Mouse (Mus musculus) hindbrain, embryonic 10.5 days (tissue): ENCODE data around the gene E330009J07Rik. TPM values are rescaled to one million over a fixed set of nuclear protein-coding genes. Genes with fewer than 3 reads are reported as not detected.
A peak's percentile ranks its signal among the peaks of the same experiment; 100 is the strongest.

ENCODE experiments used
- DNase-seq: peaks from one replicate; pipeline ENCODE4 v3.0.0-alpha.2; 2017; ENCODE audit warnings: low spot score
- H3K27ac ChIP-seq: fragments of 300-500 bp; sonication (generic); 2 replicates; pipeline ENCODE4 v1.5.1; 2016; ENCODE audit warnings: mild to moderate bottlenecking, moderate library complexity
- H3K27me3 ChIP-seq: fragments of 300-500 bp; sonication (generic); 2 replicates; pipeline ENCODE4 v1.6.1; 2016; ENCODE audit warnings: mild to moderate bottlenecking; ENCODE audit not compliant: poor library complexity, insufficient read depth, severe bottlenecking
- H3K36me3 ChIP-seq: fragments of 300-500 bp; sonication (generic); 2 replicates; pipeline ENCODE4 v1.6.1; 2016; ENCODE audit warnings: mild to moderate bottlenecking, moderate library complexity
- H3K4me1 ChIP-seq: fragments of 300-500 bp; sonication (generic); replicated peaks from 2 replicates; pipeline ENCODE4 v1.6.1; 2016; ENCODE audit warnings: mild to moderate bottlenecking
- H3K4me3 ChIP-seq: fragments of 300-500 bp; sonication (generic); 2 replicates; pipeline ENCODE4 v1.5.1; 2016; ENCODE audit warnings: mild to moderate bottlenecking, moderate library complexity
- H3K9me3 ChIP-seq: fragments of 300-500 bp; sonication (generic); 2 replicates; pipeline ENCODE4 v1.6.1; 2016; ENCODE audit warnings: mild to moderate bottlenecking, moderate library complexity
- WGBS: fragments of 180-500 bp; shearing (Covaris S2); methylation state at CpG from one replicate; pipeline ENCODE4 v1.1.7; 2016; 5-methylcytosine and 5-hydroxymethylcytosine counted together
- polyA plus RNA-seq: library from polyadenylated mRNA; unstranded; fragments of >200 nt; fragmentation: Nextera tagmentation; extraction: Ambion mirVana; gene quantifications from 2 replicates; pipeline ENCODE4 v1.2.1, GENCODE M21; 2016

The E330009J07Rik gene
- polyA plus RNA-seq, 1 experiment from 2014 or later, result 10.1 TPM

DNA sequence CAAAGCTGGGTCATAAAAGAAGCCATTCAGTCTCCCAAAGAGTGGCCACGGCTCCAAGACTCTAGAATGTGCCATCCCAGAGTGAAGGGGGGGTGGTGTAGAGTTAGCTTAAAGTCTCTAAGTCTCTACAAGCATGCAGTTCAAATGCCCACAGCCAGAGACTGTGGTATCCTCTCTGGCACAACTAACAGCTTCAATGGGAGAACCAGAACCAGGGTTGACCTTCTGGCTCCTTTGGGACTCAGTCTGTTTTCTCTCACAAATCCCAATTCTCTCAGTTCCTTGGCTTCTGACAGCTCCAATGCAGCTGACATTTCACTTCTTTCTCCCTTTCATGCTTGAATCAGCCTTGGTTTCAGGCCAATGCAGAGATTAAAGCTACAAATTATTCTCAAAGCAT is 12.9 kb downstream of the E330009J07Rik start:
- H3K27me3 ChIP-seq, result no peaks in the 10 kb centered on the region
- no peak for DNase-seq
- H3K9me3 ChIP-seq, result no peaks in the 10 kb centered on the region
- no peak overlapping the region for H3K27ac ChIP-seq
- 91% methylated on average over 1 of the region's 1 CpGs for WGBS
- H3K36me3 ChIP-seq, result peaks cover 21% of the 10 kb centered on the region; the same call in 1 of the 2 replicates
- H3K4me3 ChIP-seq, result no peak overlapping the region
- no peaks in the 10 kb centered on the region for H3K4me1 ChIP-seq

DNA sequence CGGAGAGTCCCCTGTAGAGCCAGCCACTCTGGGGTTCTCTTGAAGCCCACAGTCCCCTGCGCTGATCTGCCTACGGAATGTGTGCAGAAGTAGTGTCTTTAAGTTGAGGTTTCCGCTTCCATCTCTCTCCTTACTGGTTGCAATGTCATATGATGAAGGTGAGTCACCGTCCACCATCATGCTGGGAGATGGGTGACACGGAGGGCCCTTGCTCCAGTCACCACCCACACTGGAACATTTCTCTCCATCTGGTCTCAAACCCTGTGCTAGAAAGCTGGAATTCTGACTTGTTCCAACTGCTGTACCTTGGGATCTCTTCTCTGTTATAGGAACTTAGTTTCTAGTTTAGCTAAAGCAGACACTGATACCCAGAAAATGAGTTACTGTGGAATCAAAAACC is 14.8 kb downstream of the E330009J07Rik start:
- DNase-seq, result no peak

DNA sequence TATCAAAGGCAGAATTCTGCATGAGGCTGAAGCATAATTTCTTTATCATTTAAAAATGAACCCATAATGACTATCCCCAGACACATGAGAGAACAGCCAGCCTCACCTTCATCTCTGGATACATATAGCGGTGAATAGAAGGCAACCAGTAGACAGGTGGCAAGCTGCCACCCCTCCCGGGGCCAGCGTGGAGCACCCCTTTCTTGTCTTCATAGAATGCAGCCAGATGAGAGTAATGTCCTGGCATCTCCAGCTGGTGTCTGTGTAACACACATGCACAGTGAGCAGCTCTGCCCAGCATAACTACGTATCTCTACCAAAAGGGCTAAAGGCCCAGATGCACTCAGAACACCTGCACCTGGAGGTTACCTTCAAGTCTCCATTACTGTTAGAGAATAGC is 17.5 kb downstream of the E330009J07Rik start:
- DNase-seq, result no peak
- peaks cover 28% of the 10 kb centered on the region; the same call in 1 of the 2 replicates for H3K36me3 ChIP-seq
- H3K9me3 ChIP-seq, result no peaks in the 10 kb centered on the region
- H3K27me3 ChIP-seq, result no peaks in the 10 kb centered on the region
- H3K27ac ChIP-seq, result no peak overlapping the region
- H3K4me3 ChIP-seq, result no peak overlapping the region
- H3K4me1 ChIP-seq, result no peaks in the 10 kb centered on the region
- 94% methylated on average over 4 of the region's 4 CpGs for WGBS

More for the DNA sequence above, 14.8 kb downstream of the E330009J07Rik start:
- Histone ChIP-seq H3K4me3 (no peak overlapping the region), H3K27me3 (no peaks in the 10 kb centered on the region), H3K9me3 (no peaks in the 10 kb centered on the region), H3K36me3 (peaks cover 28% of the 10 kb centered on the region; the same call in 1 of the 2 replicates), H3K4me1 (no peaks in the 10 kb centered on the region), H3K27ac (no peak overlapping the region)
- 95% methylated on average over 6 of the region's 6 CpGs for WGBS

DNA sequence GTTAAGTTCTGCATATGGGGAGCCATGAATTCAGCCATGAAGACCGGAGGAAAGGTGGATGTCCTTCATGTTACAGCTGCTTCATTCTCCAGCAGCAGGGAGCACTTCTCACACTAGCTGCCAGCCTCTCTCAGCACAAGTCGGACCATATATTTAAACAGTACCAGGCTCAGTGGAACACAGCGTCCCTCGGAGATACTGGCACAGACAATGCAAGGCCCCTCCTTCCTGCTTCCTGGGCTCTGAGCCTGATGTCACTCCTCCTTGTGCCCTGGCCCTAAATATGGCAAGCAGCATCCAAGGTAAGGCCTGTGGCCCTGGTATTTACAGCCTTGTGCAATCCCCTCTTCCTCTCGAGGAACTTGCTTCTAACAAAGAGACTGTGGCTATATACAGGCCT is 20.1 kb downstream of the E330009J07Rik start:
- no peaks in the 10 kb centered on the region for H3K4me1 ChIP-seq
- H3K27ac ChIP-seq, result no peak overlapping the region
- peaks cover 31% of the 10 kb centered on the region for H3K36me3 ChIP-seq
- no peak for DNase-seq
- H3K9me3 ChIP-seq, result no peaks in the 10 kb centered on the region
- 85% methylated on average over 5 of the region's 5 CpGs for WGBS
- H3K27me3 ChIP-seq, result no peaks in the 10 kb centered on the region
- no peak overlapping the region for H3K4me3 ChIP-seq

DNA sequence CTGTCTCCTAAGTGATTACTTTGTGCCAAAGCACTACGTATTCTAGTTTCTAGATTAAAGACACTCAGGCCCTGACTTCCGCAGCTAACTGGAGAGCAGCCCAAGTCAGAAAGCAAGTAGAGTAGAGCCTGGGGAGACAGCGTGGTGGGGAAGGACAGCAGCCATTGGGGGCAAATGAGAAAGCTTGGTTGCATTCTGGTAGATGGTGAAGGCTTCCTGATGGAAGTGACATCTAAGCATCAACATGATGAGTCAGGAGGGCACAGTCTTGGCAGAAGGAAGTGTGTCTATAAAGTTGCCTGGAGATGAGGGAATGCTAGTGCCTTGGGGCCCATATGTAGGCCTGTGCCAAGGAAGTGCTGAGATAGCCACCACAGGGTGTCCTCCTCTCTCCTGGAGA is 22.4 kb downstream of the E330009J07Rik start:
- H3K4me1 ChIP-seq, result no peaks in the 10 kb centered on the region
- no peaks in the 10 kb centered on the region for H3K9me3 ChIP-seq
- no peak overlapping the region for H3K27ac ChIP-seq
- H3K36me3 ChIP-seq, result peaks cover 42% of the 10 kb centered on the region
- no peak for DNase-seq
- H3K4me3 ChIP-seq, result no peak overlapping the region
- 93% methylated on average over 3 of the region's 3 CpGs for WGBS
- no peaks in the 10 kb centered on the region for H3K27me3 ChIP-seq

DNA sequence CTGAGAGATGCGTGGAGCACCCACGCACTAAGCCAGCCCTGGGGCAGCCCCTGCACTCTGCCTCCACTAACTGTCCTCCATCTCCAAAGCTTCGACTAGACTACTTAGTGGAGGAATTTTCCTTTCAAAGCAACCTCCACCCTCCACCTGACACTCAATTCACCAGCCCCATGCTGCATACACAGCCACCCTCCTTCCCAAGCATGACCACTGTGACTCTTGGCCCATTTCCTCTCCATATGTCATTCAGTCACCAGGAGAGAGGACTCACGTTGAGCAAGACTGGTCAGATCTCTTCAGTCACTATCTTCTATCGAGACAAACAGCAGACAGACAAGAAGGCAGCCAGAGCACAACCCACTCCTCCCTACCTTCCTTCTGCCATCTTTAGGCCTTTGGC is 22.9 kb downstream of the E330009J07Rik start:
- no peak overlapping the region for H3K27ac ChIP-seq

DNA sequence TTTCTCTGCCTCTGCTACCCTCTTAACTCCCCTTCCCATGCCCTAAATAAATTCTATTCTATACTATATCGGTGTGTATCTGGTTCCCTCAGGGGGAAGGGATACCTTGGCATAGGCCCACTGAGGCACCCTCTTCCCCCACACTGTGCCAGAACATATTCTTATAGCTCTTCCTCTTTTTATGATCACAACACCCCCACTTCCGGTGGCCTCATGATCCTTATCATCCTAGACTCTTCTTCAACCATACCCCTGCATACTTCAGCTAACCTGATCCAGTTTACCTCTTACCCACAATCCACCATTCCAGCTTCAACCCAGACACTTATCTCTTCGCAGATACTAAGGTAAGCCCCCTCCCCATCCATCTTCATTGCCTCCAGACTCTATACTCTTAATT is 24.9 kb downstream of the E330009J07Rik start:
- Histone ChIP-seq H3K4me3 (no peak overlapping the region), H3K27ac (no peak overlapping the region), H3K4me1 (no peaks in the 10 kb centered on the region), H3K9me3 (no peaks in the 10 kb centered on the region), H3K36me3 (peaks cover 57% of the 10 kb centered on the region), H3K27me3 (no peaks in the 10 kb centered on the region)
- 94% methylated on average over 3 of the region's 3 CpGs for WGBS
- no peak for DNase-seq

More for the DNA sequence above, 22.9 kb downstream of the E330009J07Rik start:
- Histone ChIP-seq H3K9me3 (no peaks in the 10 kb centered on the region), H3K27me3 (no peaks in the 10 kb centered on the region), H3K4me1 (no peaks in the 10 kb centered on the region), H3K36me3 (peaks cover 44% of the 10 kb centered on the region), H3K4me3 (no peak overlapping the region)
- no peak for DNase-seq
- WGBS, result 93% methylated on average over 5 of the region's 5 CpGs

DNA sequence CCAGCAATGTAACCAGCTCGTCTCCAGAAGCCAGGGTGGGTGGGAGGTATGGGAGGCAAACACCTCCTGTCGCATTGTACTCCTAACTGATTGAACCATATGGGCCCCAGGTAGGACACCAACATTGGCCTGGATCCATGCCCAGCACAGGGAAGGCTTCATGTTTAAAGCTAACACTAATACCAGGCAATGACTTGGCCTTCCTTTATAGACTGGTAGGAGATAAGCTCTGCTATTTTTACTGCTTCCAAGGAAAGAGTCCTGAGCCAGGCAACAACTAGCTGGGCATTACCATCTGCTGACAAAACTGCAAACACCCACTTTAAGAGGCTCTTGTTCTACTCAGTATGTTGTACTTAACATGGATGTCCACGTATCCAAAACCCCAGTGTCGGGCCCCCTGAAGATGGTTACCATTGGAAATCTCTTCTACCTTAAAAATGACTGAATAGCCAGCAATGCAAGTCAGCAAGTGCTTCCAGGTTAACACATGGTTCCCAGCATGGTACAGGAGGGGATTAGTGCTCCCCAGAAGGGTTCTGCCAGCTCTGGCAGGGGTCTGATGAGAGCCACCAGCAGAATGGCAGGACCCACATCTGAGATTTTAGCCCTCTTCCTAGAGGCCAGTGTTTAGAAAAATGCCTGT is 32.2 kb downstream of the E330009J07Rik start:
- Histone ChIP-seq H3K27me3 (no peaks in the 10 kb centered on the region), H3K4me3 (no peak overlapping the region), H3K27ac (no peak overlapping the region), H3K4me1 (no peaks in the 10 kb centered on the region), H3K36me3 (peaks cover 81% of the 10 kb centered on the region), H3K9me3 (no peaks in the 10 kb centered on the region)
- no peak for DNase-seq
- WGBS, result 94% methylated on average over 4 of the region's 4 CpGs

DNA sequence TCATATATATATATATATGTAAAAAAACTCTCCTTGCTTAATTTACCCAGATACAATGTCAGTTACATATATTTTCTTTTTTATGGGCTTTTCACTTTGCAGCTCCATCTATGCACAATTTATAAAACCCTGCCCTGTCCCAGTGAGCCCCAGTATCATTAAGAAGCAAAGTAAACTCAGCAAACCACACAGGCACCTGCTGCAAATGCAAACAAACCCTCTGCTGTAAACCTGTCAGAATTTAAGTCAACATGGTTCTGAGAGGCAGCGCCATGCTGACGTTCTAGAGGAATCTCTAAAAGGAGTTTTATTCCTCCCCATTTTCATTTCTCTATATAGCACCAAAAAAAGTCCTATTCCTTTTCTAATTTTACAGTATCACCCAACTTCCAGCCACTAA is 33.9 kb downstream of the E330009J07Rik start:
- Histone ChIP-seq H3K4me3 (no peak overlapping the region), H3K9me3 (peaks cover 3% of the 10 kb centered on the region; the same call in 1 of the 2 replicates), H3K36me3 (peaks cover 81% of the 10 kb centered on the region), H3K27ac (no peak overlapping the region), H3K4me1 (no peaks in the 10 kb centered on the region), H3K27me3 (no peaks in the 10 kb centered on the region)
- 92% methylated on average over 2 of the region's 2 CpGs for WGBS
- DNase-seq, result no peak

DNA sequence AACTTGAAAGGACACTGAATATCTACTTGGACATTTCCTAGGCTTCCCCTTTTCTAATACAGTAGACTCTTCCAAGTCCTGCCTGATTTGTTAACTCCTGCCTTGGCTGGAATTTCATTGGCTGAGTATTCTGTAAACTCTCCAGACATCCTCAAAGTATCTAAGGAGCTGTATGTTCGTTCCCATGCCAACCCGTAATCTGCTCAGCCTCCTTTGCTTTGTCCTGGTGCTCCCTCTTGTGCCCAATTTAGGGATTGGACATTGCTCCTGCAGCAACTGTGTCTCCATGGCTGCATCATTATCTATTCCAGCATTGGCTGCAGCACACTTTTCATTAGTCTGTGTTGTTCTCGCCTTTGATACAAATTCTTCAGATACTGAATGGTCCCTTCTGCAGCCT is 42.7 kb downstream of the E330009J07Rik start:
- peak; percentile 75 for DNase-seq
- no peaks in the 10 kb centered on the region for H3K4me1 ChIP-seq
- H3K9me3 ChIP-seq, result peaks cover under 1% of the 10 kb centered on the region; the same call in 1 of the 2 replicates
- peaks cover 45% of the 10 kb centered on the region for H3K36me3 ChIP-seq
- H3K27me3 ChIP-seq, result no peaks in the 10 kb centered on the region
- 30% methylated on average over 3 of the region's 3 CpGs for WGBS
- no peak overlapping the region for H3K27ac ChIP-seq
- H3K4me3 ChIP-seq, result no peak overlapping the region

DNA sequence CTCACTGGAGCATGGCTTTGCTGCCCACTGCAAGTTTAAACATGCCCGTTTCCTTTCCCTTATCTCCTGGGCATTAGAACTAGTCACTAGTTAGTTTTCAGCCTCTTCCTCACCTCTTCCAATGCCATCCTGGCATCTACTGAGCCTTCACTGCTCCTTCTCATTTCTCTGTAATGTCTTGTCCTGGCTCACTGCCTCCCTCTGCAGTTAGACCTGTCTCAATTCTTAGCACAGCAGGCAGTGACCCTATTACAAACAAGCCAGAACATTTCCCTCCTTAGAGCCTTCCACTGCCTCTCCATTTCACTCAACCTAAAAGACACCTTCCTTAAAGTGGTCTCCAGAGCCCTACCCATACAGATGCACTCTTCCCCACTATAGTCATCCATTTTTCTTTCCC is 45.0 kb downstream of the E330009J07Rik start:
- Histone ChIP-seq H3K4me1 (no peaks in the 10 kb centered on the region), H3K27ac (no peak overlapping the region), H3K4me3 (no peak overlapping the region), H3K27me3 (no peaks in the 10 kb centered on the region), H3K9me3 (no peaks in the 10 kb centered on the region), H3K36me3 (peaks cover 44% of the 10 kb centered on the region)
- no peak for DNase-seq
- 87% methylated on average over 1 of the region's 1 CpGs for WGBS

DNA sequence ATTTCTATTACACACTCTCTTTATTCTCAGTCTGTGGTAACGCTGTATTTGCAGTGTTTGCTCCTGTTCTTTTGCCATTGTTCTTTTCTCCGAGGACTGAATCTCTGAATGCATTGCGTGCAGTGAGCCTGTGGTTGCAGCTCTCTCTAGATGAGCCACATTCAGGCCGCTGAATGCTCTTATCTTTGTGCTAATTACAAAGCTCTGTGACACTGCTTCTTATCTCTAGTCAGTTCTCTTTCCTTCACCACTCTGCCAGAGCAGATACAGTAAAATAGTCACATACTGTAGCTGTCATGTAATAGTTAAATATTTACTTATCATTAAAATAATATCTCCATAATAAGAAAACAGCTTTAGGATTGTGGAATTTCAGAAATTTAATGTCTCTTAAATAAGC is 47.3 kb downstream of the E330009J07Rik start:
- Histone ChIP-seq H3K9me3 (no peaks in the 10 kb centered on the region), H3K4me1 (no peaks in the 10 kb centered on the region), H3K27ac (no peak overlapping the region), H3K4me3 (no peak overlapping the region), H3K27me3 (no peaks in the 10 kb centered on the region), H3K36me3 (peaks cover 27% of the 10 kb centered on the region)
- WGBS, result 83% methylated on average over 4 of the region's 4 CpGs
- DNase-seq, result no peak

DNA sequence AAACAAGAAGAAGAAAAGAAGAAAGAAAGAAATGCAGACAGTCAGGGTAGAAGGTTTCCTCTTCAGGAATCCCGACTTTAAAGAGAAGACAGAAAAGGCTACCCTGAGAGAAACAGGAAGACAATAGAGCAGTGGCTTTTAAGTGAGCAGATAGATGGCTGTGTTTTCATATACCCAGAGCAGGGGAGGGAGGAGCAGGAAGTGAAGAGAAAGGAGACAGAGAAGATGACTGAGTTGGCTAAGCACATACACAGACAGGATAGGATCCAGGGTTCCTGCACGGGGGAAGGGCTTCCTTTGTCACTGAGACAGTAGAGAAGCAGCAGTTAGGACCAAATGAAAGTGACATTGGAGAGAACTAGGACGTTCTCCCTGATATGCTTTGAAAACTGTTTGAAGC is 50.3 kb downstream of the E330009J07Rik start:
- H3K27ac ChIP-seq, result no peak overlapping the region
- H3K9me3 ChIP-seq, result no peaks in the 10 kb centered on the region
- H3K4me3 ChIP-seq, result no peak overlapping the region
- peaks cover 35% of the 10 kb centered on the region for H3K36me3 ChIP-seq
- H3K4me1 ChIP-seq, result no peaks in the 10 kb centered on the region
- no peak for DNase-seq
- H3K27me3 ChIP-seq, result no peaks in the 10 kb centered on the region
- WGBS, result 73% methylated on average over 3 of the region's 3 CpGs

DNA sequence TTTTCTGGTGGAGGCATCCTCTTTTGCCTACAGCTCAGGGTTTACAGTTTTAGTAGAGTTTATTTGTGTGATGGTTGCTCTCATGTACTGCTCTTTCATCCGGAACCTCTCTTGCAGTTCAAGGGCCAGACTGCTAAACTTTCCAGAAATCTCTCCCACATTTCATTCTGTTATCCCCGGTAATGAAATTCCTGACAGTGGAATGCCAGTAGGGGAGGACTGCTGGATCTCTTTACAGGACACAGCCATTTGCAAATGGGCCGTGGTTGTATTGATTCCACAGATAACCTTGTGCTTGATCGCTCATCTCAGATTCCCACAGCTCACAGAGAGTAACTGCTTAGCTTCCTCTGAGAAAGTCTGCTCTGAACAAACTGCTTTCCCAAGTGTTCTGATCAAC is 54.0 kb downstream of the E330009J07Rik start:
- Histone ChIP-seq H3K4me3 (no peak overlapping the region), H3K27ac (no peak overlapping the region), H3K4me1 (no peaks in the 10 kb centered on the region), H3K9me3 (no peaks in the 10 kb centered on the region), H3K27me3 (no peaks in the 10 kb centered on the region), H3K36me3 (peaks cover 40% of the 10 kb centered on the region)
- WGBS, result 92% methylated on average over 4 of the region's 4 CpGs
- DNase-seq, result no peak
